Mouse (Mus musculus) midbrain, embryonic 10.5 days (tissue): Measurements from ENCODE around the gene Krt18. TPM values are rescaled to one million over a fixed set of nuclear protein-coding genes. Genes with fewer than 3 reads are reported as not detected.
"Not testable (repeated sequence)": the region's sequence is repeated elsewhere in the genome, so short reads cannot be mapped to it uniquely, and the experiment has no call there.

Source experiments
- DNase-seq: peaks from one replicate; pipeline ENCODE4 v3.0.0-alpha.2; 2017; ENCODE audit warnings: low spot score
- H3K27ac ChIP-seq: fragments of 300-500 bp; sonication (generic); replicated peaks from 2 replicates; pipeline ENCODE4 v1.5.1; 2016; ENCODE audit warnings: mild to moderate bottlenecking
- H3K27me3 ChIP-seq: fragments of 300-500 bp; sonication (generic); 2 replicates; pipeline ENCODE4 v1.6.1; 2016; ENCODE audit warnings: low read depth, mild to moderate bottlenecking; ENCODE audit not compliant: poor library complexity, severe bottlenecking
- H3K36me3 ChIP-seq: fragments of 300-500 bp; sonication (generic); 2 replicates; pipeline ENCODE4 v1.6.1; 2016; ENCODE audit warnings: mild to moderate bottlenecking, moderate library complexity
- H3K4me1 ChIP-seq: fragments of 300-500 bp; sonication (generic); 2 replicates; pipeline ENCODE4 v1.6.1; 2016
- H3K4me3 ChIP-seq: fragments of 300-500 bp; sonication (generic); 2 replicates; pipeline ENCODE4 v1.5.1; 2016; ENCODE audit warnings: mild to moderate bottlenecking, moderate library complexity
- H3K9me3 ChIP-seq: fragments of 300-500 bp; sonication (generic); replicated peaks from 2 replicates; pipeline ENCODE4 v1.6.1; 2016; ENCODE audit warnings: mild to moderate bottlenecking
- WGBS: fragments of 180-500 bp; shearing (Covaris S2); methylation state at CpG from one replicate; pipeline ENCODE4 v1.1.7; 2016; 5-methylcytosine and 5-hydroxymethylcytosine counted together
- polyA plus RNA-seq: library from polyadenylated mRNA; unstranded; fragments of >200 nt; fragmentation: Nextera tagmentation; extraction: Ambion mirVana; gene quantifications from 2 replicates; pipeline ENCODE4 v1.2.1, GENCODE M21; 2016

Krt18 gene
- polyA plus RNA-seq, result 11.4 and 21.0 TPM in 2 replicates

GRCm38 (mm10) chr15:102028040-102028439, at the start of gene Krt18:
Gene Krt18 (plus strand): TSS chr15:102028180.
- peaks cover 31% of the 10 kb centered on the region for H3K4me1 ChIP-seq
- WGBS, result 3% methylated on average over 28 of the region's 28 CpGs

GRCm38 (mm10) chr15:101980849-101981248, 47.1 kb upstream of the Krt18 start:
- WGBS, result 76% methylated on average over 6 of the region's 6 CpGs
- Histone ChIP-seq H3K4me3 (no peak overlapping the region), H3K4me1 (peaks cover 36% of the 10 kb centered on the region), H3K27me3 (peaks cover 15% of the 10 kb centered on the region; the same call in 1 of the 2 replicates), H3K36me3 (no peaks in the 10 kb centered on the region), H3K27ac (no peak overlapping the region; the same call in 1 of the 2 replicates), H3K9me3 (no peaks in the 10 kb centered on the region)
- no peak for DNase-seq

More at GRCm38 (mm10) chr15:102028040-102028439, at the start of gene Krt18:
- no peaks in the 10 kb centered on the region for H3K36me3 ChIP-seq
- DNase-seq, result peak; percentile 32
- peak within 1 kb of the TSS; percentile 34; the same call in 1 of the 2 replicates for H3K27ac ChIP-seq
- no peaks in the 10 kb centered on the region for H3K9me3 ChIP-seq
- H3K27me3 ChIP-seq, result peaks cover 76% of the 10 kb centered on the region
- H3K4me3 ChIP-seq, result peak within 1 kb of the TSS; percentile 47

- no peak for DNase-seq
- Histone ChIP-seq H3K4me3 (peak overlapping the region; percentile 47), H3K27ac (peak overlapping the region; percentile 81), H3K4me1 (peaks cover 20% of the 10 kb centered on the region), H3K27me3 (no peaks in the 10 kb centered on the region), H3K36me3 (no peaks in the 10 kb centered on the region), H3K9me3 (no peaks in the 10 kb centered on the region)
- WGBS, result 83% methylated on average over 13 of the region's 13 CpGs
Measured at GRCm38 (mm10) chr15:101983315-101983948, 44.5 kb upstream of the Krt18 start.

- no peaks in the 10 kb centered on the region for H3K9me3 ChIP-seq
- peak; percentile 97 for DNase-seq
Measured at GRCm38 (mm10) chr15:101983949-101984601, 43.9 kb upstream of the Krt18 start.

GRCm38 (mm10) chr15:101984746-101985145, 43.2 kb upstream of the Krt18 start:
- peak overlapping the region; percentile 20; the same call in 1 of the 2 replicates for H3K4me3 ChIP-seq
- no peaks in the 10 kb centered on the region for H3K36me3 ChIP-seq
- no peaks in the 10 kb centered on the region for H3K9me3 ChIP-seq
- peak overlapping the region; percentile 50 for H3K27ac ChIP-seq
- H3K4me1 ChIP-seq, result peaks cover 20% of the 10 kb centered on the region
- DNase-seq, result no peak
- 29% methylated on average over 6 of the region's 6 CpGs for WGBS
- no peaks in the 10 kb centered on the region; the same call in 1 of the 2 replicates for H3K27me3 ChIP-seq

More at GRCm38 (mm10) chr15:101983949-101984601, 43.9 kb upstream of the Krt18 start:
- H3K4me1 ChIP-seq, result peaks cover 20% of the 10 kb centered on the region
- no peaks in the 10 kb centered on the region for H3K36me3 ChIP-seq
- 4% methylated on average over 15 of the region's 15 CpGs for WGBS
- H3K4me3 ChIP-seq, result peak overlapping the region; percentile 47
- no peaks in the 10 kb centered on the region; the same call in 1 of the 2 replicates for H3K27me3 ChIP-seq
- H3K27ac ChIP-seq, result peak overlapping the region; percentile 81

- H3K36me3 ChIP-seq, result no peaks in the 10 kb centered on the region
- peaks cover 22% of the 10 kb centered on the region for H3K27me3 ChIP-seq
- H3K27ac ChIP-seq, result no peak overlapping the region
- H3K4me1 ChIP-seq, result peaks cover 20% of the 10 kb centered on the region
- peak; percentile 86 for DNase-seq
- H3K9me3 ChIP-seq, result no peaks in the 10 kb centered on the region
- H3K4me3 ChIP-seq, result no peak overlapping the region
- WGBS, result 0% methylated on average over 10 of the region's 10 CpGs
Measured at GRCm38 (mm10) chr15:101988119-101988518, 39.9 kb upstream of the Krt18 start.

- H3K4me1 ChIP-seq, result peaks cover 15% of the 10 kb centered on the region
- peaks cover 25% of the 10 kb centered on the region for H3K27me3 ChIP-seq
- no peak overlapping the region for H3K4me3 ChIP-seq
- 65% methylated on average over 8 of the region's 8 CpGs for WGBS
- H3K27ac ChIP-seq, result no peak overlapping the region
- H3K9me3 ChIP-seq, result no peaks in the 10 kb centered on the region
- DNase-seq, result no peak
- no peaks in the 10 kb centered on the region for H3K36me3 ChIP-seq
Measured at GRCm38 (mm10) chr15:101988714-101989113, 39.3 kb upstream of the Krt18 start.

GRCm38 (mm10) chr15:101990946-101991345, 37.0 kb upstream of the Krt18 start:
- 0 out of 2 replicates have a peak, but pooled peaks cover 5% of the 10 kb centered on the region for H3K9me3 ChIP-seq
- peaks cover 3% of the 10 kb centered on the region; the same call in 1 of the 2 replicates for H3K4me1 ChIP-seq
- no peaks in the 10 kb centered on the region for H3K36me3 ChIP-seq
- WGBS, result 90% methylated on average over 6 of the region's 6 CpGs
- DNase-seq, result no peak
- H3K27ac ChIP-seq, result no peak overlapping the region
- no peak overlapping the region for H3K4me3 ChIP-seq
- H3K27me3 ChIP-seq, result peaks cover 33% of the 10 kb centered on the region

- no peaks in the 10 kb centered on the region for H3K4me1 ChIP-seq
- no peak overlapping the region for H3K27ac ChIP-seq
- no peak for DNase-seq
- 88% methylated on average over 6 of the region's 6 CpGs for whole genome bisulfite sequencing
- no peaks in the 10 kb centered on the region for H3K36me3 ChIP-seq
- no peak overlapping the region for H3K4me3 ChIP-seq
- H3K27me3 ChIP-seq, result peaks cover 43% of the 10 kb centered on the region
- H3K9me3 ChIP-seq, result 0 out of 2 replicates have a peak, but pooled peaks cover 6% of the 10 kb centered on the region
Measured at GRCm38 (mm10) chr15:101994365-101994764, 33.6 kb upstream of the Krt18 start.

- WGBS, result 88% methylated on average over 4 of the region's 4 CpGs
- DNase-seq, result no peak
- Histone ChIP-seq H3K4me1 (no peaks in the 10 kb centered on the region), H3K36me3 (no peaks in the 10 kb centered on the region), H3K27ac (no peak overlapping the region; the same call in 1 of the 2 replicates), H3K27me3 (peaks cover 50% of the 10 kb centered on the region), H3K9me3 (0 out of 2 replicates have a peak, but pooled peaks cover 6% of the 10 kb centered on the region), H3K4me3 (no peak overlapping the region)
Measured at GRCm38 (mm10) chr15:101995484-101996236, 32.3 kb upstream of the Krt18 start.

GRCm38 (mm10) chr15:101996450-101997078, 31.4 kb upstream of the Krt18 start:
- DNase-seq, H3K4me3 ChIP-seq, H3K36me3 ChIP-seq, H3K4me1 ChIP-seq, H3K9me3 ChIP-seq, H3K27ac ChIP-seq: not testable (repeated sequence)
- WGBS, result 88% methylated on average over 11 of the region's 11 CpGs
- peaks cover 51% of the 10 kb centered on the region for H3K27me3 ChIP-seq

- no peak for DNase-seq
- H3K36me3 ChIP-seq, result no peaks in the 10 kb centered on the region
- 0 out of 2 replicates have a peak, but pooled peaks cover 6% of the 10 kb centered on the region for H3K9me3 ChIP-seq
- no peak overlapping the region for H3K27ac ChIP-seq
- peaks cover 20% of the 10 kb centered on the region for H3K4me1 ChIP-seq
- 93% methylated on average over 11 of the region's 11 CpGs for WGBS
- no peak overlapping the region for H3K4me3 ChIP-seq
- peaks cover 56% of the 10 kb centered on the region for H3K27me3 ChIP-seq
Measured at GRCm38 (mm10) chr15:101999156-101999555, 28.8 kb upstream of the Krt18 start.
